Mouse (Mus musculus) liver, embryonic 16.5 days (tissue): ENCODE results near the gene Met. TPM values are rescaled to one million over a fixed set of nuclear protein-coding genes. Genes with fewer than 3 reads are reported as not detected.

ENCODE experiments used
- ATAC-seq: fragments of 200-750 bp; cut with Nextera tagmentation; 2 replicates; pipeline ENCODE4 v1.8.0; 2017; ENCODE audit warnings: low read depth, mild to moderate bottlenecking, moderate number of reproducible peaks, moderate library complexity
- H3K27ac ChIP-seq: fragments of 300-500 bp; sonication (generic); 2 replicates; pipeline ENCODE4 v1.5.1; 2014; ENCODE audit warnings: mild to moderate bottlenecking, low read length
- H3K27me3 ChIP-seq: fragments of 300-500 bp; sonication (generic); 2 replicates; pipeline ENCODE4 v1.6.1; 2014; ENCODE audit warnings: low read depth, low read length, mixed read lengths; ENCODE audit not compliant: control insufficient read depth, insufficient read depth
- H3K36me3 ChIP-seq: fragments of 300-500 bp; sonication (generic); 2 replicates; pipeline ENCODE4 v1.6.1; 2014; ENCODE audit warnings: mild to moderate bottlenecking; ENCODE audit not compliant: control insufficient read depth, insufficient read depth
- H3K4me1 ChIP-seq: fragments of 300-500 bp; sonication (generic); 2 replicates; pipeline ENCODE4 v1.6.1; 2014; ENCODE audit warnings: low read depth, low read length, mixed read lengths; ENCODE audit not compliant: control insufficient read depth
- H3K4me2 ChIP-seq: fragments of 300-500 bp; sonication (generic); 2 replicates; pipeline ENCODE4 v1.6.1; 2014; ENCODE audit warnings: low read depth, low read length, mixed read lengths
- H3K4me3 ChIP-seq: fragments of 300-500 bp; sonication (generic); 2 replicates; pipeline ENCODE4 v1.5.1; 2014; ENCODE audit warnings: low read depth, mild to moderate bottlenecking, low read length
- H3K9ac ChIP-seq: fragments of 300-500 bp; sonication (generic); 2 replicates; pipeline ENCODE4 v1.6.1; 2014; ENCODE audit warnings: low read depth, low read length
- H3K9me3 ChIP-seq: fragments of 300-500 bp; sonication (generic); replicated peaks from 2 replicates; pipeline ENCODE4 v1.6.1; 2016; ENCODE audit warnings: low read length; ENCODE audit not compliant: control insufficient read depth
- WGBS: fragments of 180-500 bp; shearing (Covaris S2); extraction: QIAGEN DNeasy Blood & Tissue Kit; methylation state at CpG from one replicate; pipeline ENCODE4 v1.1.7; 2014; ENCODE audit not compliant: insufficient replicate concordance; 5-methylcytosine and 5-hydroxymethylcytosine counted together
- polyA plus RNA-seq: library from polyadenylated mRNA; unstranded; fragments of >200 nt; fragmentation: Nextera tagmentation; extraction: Ambion mirVana; gene quantifications from 2 replicates; pipeline ENCODE4 v1.2.1, GENCODE M21; 2015

Gene Met
- polyA plus RNA-seq, 1 experiment from 2014 or later = 6.9 TPM

GRCm38 (mm10) chr6:17485244-17485643, 21.6 kb downstream of the Met start:
- WGBS = 60% methylated on average over 5 of the region's 5 CpGs
- Histone ChIP-seq H3K4me3 (no peak overlapping the region), H3K36me3 (no peaks in the 10 kb centered on the region), H3K4me2 (no peak overlapping the region), H3K27me3 (no peaks in the 10 kb centered on the region), H3K9me3 (no peaks in the 10 kb centered on the region), H3K4me1 (no peaks in the 10 kb centered on the region), H3K27ac (no peak overlapping the region), H3K9ac (no peak overlapping the region)
- no peak for ATAC-seq

GRCm38 (mm10) chr6:17485782-17486181, 22.2 kb downstream of the Met start:
- Histone ChIP-seq H3K36me3 (no peaks in the 10 kb centered on the region), H3K9ac (no peak overlapping the region), H3K4me1 (no peaks in the 10 kb centered on the region), H3K4me3 (no peak overlapping the region), H3K9me3 (no peaks in the 10 kb centered on the region), H3K27ac (no peak overlapping the region), H3K4me2 (no peak overlapping the region), H3K27me3 (no peaks in the 10 kb centered on the region)
- ATAC-seq = peak; percentile 61
- WGBS = 66% methylated on average over 7 of the region's 7 CpGs

- Histone ChIP-seq H3K4me2 (no peak overlapping the region), H3K27ac (no peak overlapping the region), H3K9me3 (no peaks in the 10 kb centered on the region), H3K9ac (no peak overlapping the region), H3K4me1 (no peaks in the 10 kb centered on the region; the same call in 1 of the 2 replicates), H3K36me3 (no peaks in the 10 kb centered on the region), H3K4me3 (no peak overlapping the region), H3K27me3 (no peaks in the 10 kb centered on the region)
- WGBS = 28% methylated on average over 2 of the region's 2 CpGs
- peak; percentile 35 for ATAC-seq
Observed at GRCm38 (mm10) chr6:17488291-17488817, 24.8 kb downstream of the Met start.

GRCm38 (mm10) chr6:17490786-17491185, 27.2 kb downstream of the Met start:
- no peak for ATAC-seq
- Histone ChIP-seq H3K36me3 (no peaks in the 10 kb centered on the region), H3K9ac (no peak overlapping the region), H3K4me3 (no peak overlapping the region), H3K27ac (no peak overlapping the region), H3K4me2 (no peak overlapping the region), H3K9me3 (no peaks in the 10 kb centered on the region), H3K4me1 (no peaks in the 10 kb centered on the region; the same call in 1 of the 2 replicates), H3K27me3 (no peaks in the 10 kb centered on the region)
- WGBS = 41% methylated on average over 2 of the region's 2 CpGs

GRCm38 (mm10) chr6:17491502-17491901, 27.9 kb downstream of the Met start:
- Histone ChIP-seq H3K27ac (no peak overlapping the region), H3K4me1 (no peaks in the 10 kb centered on the region; the same call in 1 of the 2 replicates), H3K36me3 (no peaks in the 10 kb centered on the region), H3K4me2 (no peak overlapping the region), H3K27me3 (no peaks in the 10 kb centered on the region), H3K9me3 (no peaks in the 10 kb centered on the region), H3K9ac (no peak overlapping the region), H3K4me3 (no peak overlapping the region)
- 67% methylated on average over 10 of the region's 10 CpGs for WGBS
- ATAC-seq = peak; percentile 61; the same call in 1 of the 2 replicates

- H3K27ac ChIP-seq = peak overlapping the region; percentile 48; the same call in 1 of the 2 replicates
- H3K36me3 ChIP-seq = no peaks in the 10 kb centered on the region
- no peaks in the 10 kb centered on the region for H3K9me3 ChIP-seq
- H3K4me2 ChIP-seq = no peak overlapping the region
- no peak overlapping the region for H3K4me3 ChIP-seq
- peaks cover 4% of the 10 kb centered on the region for H3K4me1 ChIP-seq
- ATAC-seq = peak; percentile 54; the same call in 1 of the 2 replicates
- H3K9ac ChIP-seq = no peak overlapping the region
- no peaks in the 10 kb centered on the region for H3K27me3 ChIP-seq
- WGBS = 66% methylated on average over 8 of the region's 8 CpGs
Observed at GRCm38 (mm10) chr6:17492062-17492461, 28.5 kb downstream of the Met start.

- Histone ChIP-seq H3K4me2 (no peak overlapping the region), H3K27ac (no peak overlapping the region), H3K4me1 (peaks cover 4% of the 10 kb centered on the region), H3K9ac (no peak overlapping the region), H3K27me3 (no peaks in the 10 kb centered on the region), H3K4me3 (no peak overlapping the region), H3K9me3 (no peaks in the 10 kb centered on the region), H3K36me3 (no peaks in the 10 kb centered on the region)
- ATAC-seq = no peak
- WGBS = 70% methylated on average over 1 of the region's 1 CpGs
Observed at GRCm38 (mm10) chr6:17495413-17495812, 31.8 kb downstream of the Met start.

GRCm38 (mm10) chr6:17497366-17497765, 33.8 kb downstream of the Met start:
- Histone ChIP-seq H3K4me3 (no peak overlapping the region), H3K36me3 (no peaks in the 10 kb centered on the region), H3K4me2 (no peak overlapping the region), H3K9ac (no peak overlapping the region), H3K27ac (no peak overlapping the region), H3K9me3 (no peaks in the 10 kb centered on the region), H3K4me1 (peaks cover 4% of the 10 kb centered on the region), H3K27me3 (no peaks in the 10 kb centered on the region)
- 60% methylated on average over 4 of the region's 4 CpGs for WGBS
- ATAC-seq = no peak

- Histone ChIP-seq H3K27me3 (no peaks in the 10 kb centered on the region), H3K4me3 (no peak overlapping the region), H3K9me3 (no peaks in the 10 kb centered on the region), H3K9ac (no peak overlapping the region), H3K4me2 (no peak overlapping the region), H3K27ac (no peak overlapping the region), H3K36me3 (no peaks in the 10 kb centered on the region), H3K4me1 (peaks cover 4% of the 10 kb centered on the region)
- 37% methylated on average over 8 of the region's 8 CpGs for WGBS
- no peak for ATAC-seq
Observed at GRCm38 (mm10) chr6:17498801-17499200, 35.2 kb downstream of the Met start.
